Mouse (Mus musculus): ENCODE measurements around the gene Pdgfc. TPM values are rescaled to one million over a fixed set of nuclear protein-coding genes. Genes with fewer than 3 reads are reported as not detected.

Gene Pdgfc
- polyA plus RNA-seq, 2 experiments: 0.32 to 0.37 TPM

DNA sequence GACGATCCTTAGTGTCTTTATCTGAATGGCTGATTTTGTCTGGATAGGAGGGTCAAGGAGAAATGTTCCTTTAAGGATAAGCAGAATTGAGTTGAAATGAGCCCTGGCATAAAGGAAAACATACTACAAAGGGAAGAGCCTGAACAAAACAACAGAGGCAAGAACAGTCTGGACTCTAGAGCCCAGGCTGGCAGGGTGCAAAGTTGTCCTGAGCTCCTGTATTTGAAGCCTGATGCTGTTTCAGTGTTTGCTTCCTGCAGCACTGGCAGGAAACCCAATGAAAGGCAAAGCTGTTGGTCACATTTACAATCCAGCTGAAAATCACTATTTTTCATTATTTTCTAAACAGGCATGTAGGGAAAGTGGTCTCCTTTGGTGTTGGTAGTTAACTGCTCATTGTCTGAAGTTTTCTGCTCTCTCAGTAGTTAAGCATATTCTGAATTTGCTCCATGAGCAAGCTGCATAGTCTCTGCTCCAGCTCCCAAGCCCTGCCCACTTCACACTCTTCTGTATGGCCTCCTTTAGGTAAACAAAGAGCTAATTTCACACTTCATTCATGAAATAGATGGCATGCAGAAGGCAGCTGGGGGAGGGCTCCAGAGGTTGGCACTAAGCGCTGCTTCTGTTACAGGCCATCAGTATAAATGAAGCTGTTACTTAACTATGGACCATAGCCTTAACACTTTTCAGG, 8.6 kb downstream of the Pdgfc start:
- Histone ChIP-seq H3K36me3 (replicated peaks; ENCODE audit: control insufficient read depth, insufficient read depth, low read depth) (no peaks in the 10 kb centered on the region), H3K27me3 (ENCODE audit: control insufficient read depth, insufficient read depth, low read length) (no peaks in the 10 kb centered on the region), H3K4me3 (ENCODE audit: insufficient read depth in 1 of 2, low read depth in 2 of 2, low read length in 2 of 2) (no peak overlapping the region), H3K27ac (no peak overlapping the region), H3K9me3 (ENCODE audit: control insufficient read depth, low read length) (no peaks in the 10 kb centered on the region), H3K4me1 (replicated peaks; ENCODE audit: control insufficient read depth in 2 of 2, insufficient read depth in 2 of 2, low read length in 1 of 2) (no peaks in the 10 kb centered on the region), H3K4me2 (ENCODE audit: low read depth) (no peak overlapping the region), H3K9ac (replicated peaks) (no peak overlapping the region)
- TF ChIP-seq EP300 (IDR thresholded peaks at IDR 0.05; ENCODE audit: low read depth): no peak
- no peak for TF ChIP-seq CTCF (IDR thresholded peaks at IDR 0.05; ENCODE audit: low read depth)
- DNase-seq (ENCODE audit: low read depth in 3 of 3, low spot score in 3 of 3): no peak
- 72% methylated on average over 2 of the region's 2 CpGs for WGBS (ENCODE audit: insufficient replicate concordance)
- no peak for ATAC-seq (ENCODE audit: insufficient read depth)

DNA sequence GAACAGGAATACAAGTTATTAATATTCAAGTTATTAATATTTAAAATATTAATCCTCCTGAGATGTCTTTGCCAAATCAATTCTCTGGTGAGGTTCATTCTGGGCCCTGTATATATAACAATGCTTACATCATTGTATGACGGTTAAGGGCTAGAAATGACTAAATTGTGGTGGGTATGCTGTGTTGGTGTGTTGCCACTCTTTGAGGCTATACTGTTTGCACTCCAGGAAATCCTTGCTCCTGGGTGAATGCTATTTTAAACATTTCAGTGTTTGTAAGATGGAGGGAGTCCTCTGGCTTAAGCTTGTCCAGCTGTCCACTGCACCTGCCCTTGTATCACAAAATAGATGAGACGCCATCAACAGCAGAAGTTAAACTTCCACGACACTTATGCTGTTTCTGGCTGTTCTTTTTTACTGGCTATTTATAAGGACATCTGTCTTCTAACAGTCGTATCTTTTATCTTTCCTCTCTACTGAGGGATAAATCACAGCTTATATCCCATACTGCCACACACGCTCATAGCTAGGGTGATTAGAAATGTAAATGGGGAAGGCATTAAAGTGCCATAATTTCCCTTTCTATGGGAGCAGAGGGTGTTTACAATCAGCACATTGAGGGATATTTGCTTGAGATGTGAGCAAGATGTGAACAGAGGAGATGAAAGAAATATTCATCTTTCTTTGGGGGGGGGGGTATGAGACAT, 9.3 kb downstream of the Pdgfc start:
- H3K36me3 ChIP-seq (replicated peaks; ENCODE audit: control insufficient read depth, insufficient read depth, low read depth): no peaks in the 10 kb centered on the region
- no peak overlapping the region for H3K9ac ChIP-seq (replicated peaks)
- no peaks in the 10 kb centered on the region for H3K4me1 ChIP-seq (replicated peaks; ENCODE audit: control insufficient read depth in 2 of 2, insufficient read depth in 2 of 2, low read length in 1 of 2)
- no peak for DNase-seq (ENCODE audit: low read depth in 3 of 3, low spot score in 3 of 3)
- TF ChIP-seq EP300 (IDR thresholded peaks at IDR 0.05; ENCODE audit: low read depth): no peak
- no peak for TF ChIP-seq CTCF (IDR thresholded peaks at IDR 0.05; ENCODE audit: low read depth)
- H3K27ac ChIP-seq: no peak overlapping the region
- no peaks in the 10 kb centered on the region for H3K27me3 ChIP-seq (ENCODE audit: control insufficient read depth, insufficient read depth, low read length)
- 66% methylated on average over 5 of the region's 5 CpGs for WGBS (ENCODE audit: insufficient replicate concordance)
- H3K4me3 ChIP-seq (ENCODE audit: insufficient read depth in 1 of 2, low read depth in 2 of 2, low read length in 2 of 2): no peak overlapping the region
- no peak for ATAC-seq (ENCODE audit: insufficient read depth)
- no peak overlapping the region for H3K4me2 ChIP-seq (ENCODE audit: low read depth)
- no peaks in the 10 kb centered on the region for H3K9me3 ChIP-seq (ENCODE audit: control insufficient read depth, low read length)

DNA sequence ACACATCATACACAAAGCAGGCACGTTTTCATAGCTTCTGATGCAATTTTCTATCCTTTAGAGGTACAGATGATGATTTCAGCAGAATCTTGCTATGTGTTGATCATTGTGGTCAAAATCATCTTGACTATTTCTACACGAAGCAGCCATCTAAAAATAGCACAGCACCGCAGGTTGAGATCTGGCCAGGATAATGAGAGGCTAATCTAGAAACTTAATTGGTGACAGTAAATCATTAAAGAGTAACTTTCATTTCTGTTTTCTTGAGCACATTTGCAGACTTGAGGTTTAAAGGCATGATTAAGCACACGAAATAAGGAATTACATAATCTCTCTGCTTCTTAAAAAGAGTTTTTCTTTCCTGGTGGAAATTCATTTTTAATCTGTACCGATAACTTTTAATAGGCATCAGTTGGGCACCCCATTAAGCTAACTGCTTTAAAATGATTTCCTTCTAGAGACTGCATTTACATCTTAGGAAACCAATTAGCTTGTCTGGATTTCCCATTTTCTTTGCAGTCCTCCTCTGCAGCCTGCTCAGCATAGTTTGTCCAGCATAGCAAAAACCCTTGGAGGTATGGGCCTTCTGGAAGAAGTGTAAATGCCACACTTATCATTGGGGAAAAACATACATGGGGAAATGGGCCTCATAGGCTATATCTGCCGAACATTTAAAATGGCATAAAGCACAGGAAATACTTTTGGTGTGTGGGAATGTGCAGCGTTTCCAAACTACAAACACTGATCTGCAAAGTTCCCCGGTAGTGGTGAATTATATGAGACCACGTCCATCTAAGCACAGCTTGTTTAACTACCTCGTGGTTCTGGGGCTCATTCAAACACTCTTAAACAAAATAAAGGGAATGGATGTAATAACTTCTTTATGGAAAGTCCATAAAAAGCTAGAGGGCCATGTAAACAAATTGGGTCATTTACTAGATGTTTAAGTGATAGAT, 10.7 kb downstream of the Pdgfc start:
- Histone ChIP-seq H3K9ac (replicated peaks) (no peak overlapping the region), H3K27ac (no peak overlapping the region), H3K36me3 (replicated peaks; ENCODE audit: control insufficient read depth, insufficient read depth, low read depth) (no peaks in the 10 kb centered on the region), H3K9me3 (ENCODE audit: control insufficient read depth, low read length) (no peaks in the 10 kb centered on the region), H3K4me3 (ENCODE audit: insufficient read depth in 1 of 2, low read depth in 2 of 2, low read length in 2 of 2) (no peak overlapping the region), H3K4me1 (replicated peaks; ENCODE audit: control insufficient read depth in 2 of 2, insufficient read depth in 2 of 2, low read length in 1 of 2) (no peaks in the 10 kb centered on the region), H3K4me2 (ENCODE audit: low read depth) (no peak overlapping the region), H3K27me3 (ENCODE audit: control insufficient read depth, insufficient read depth, low read length) (no peaks in the 10 kb centered on the region)
- no peak for ATAC-seq (ENCODE audit: insufficient read depth)
- DNase-seq (ENCODE audit: low read depth in 3 of 3, low spot score in 3 of 3): no peak
- no peak for TF ChIP-seq CTCF (IDR thresholded peaks at IDR 0.05; ENCODE audit: low read depth)
- no peak for TF ChIP-seq EP300 (IDR thresholded peaks at IDR 0.05; ENCODE audit: low read depth)
- 44% methylated on average over 10 of the region's 10 CpGs for WGBS (ENCODE audit: insufficient replicate concordance)

DNA sequence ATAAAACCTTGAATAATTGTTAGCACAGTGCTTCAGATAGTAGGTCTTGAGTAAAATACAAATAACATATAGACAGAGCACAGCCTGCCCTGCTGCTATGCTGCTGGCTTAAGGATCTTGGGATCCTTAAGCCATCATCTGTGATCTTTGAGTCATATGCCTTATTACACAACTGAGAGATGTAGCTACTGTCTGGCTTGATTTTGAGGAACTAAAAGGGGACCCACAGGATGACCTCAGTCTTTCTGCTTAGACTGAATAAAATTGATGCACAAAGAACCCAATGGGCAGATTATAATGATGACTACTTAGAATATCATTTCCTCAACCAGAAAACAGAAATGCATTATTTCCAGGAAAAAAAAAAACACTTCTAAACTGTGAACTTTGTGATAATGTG, 15.3 kb downstream of the Pdgfc start:
- H3K4me1 ChIP-seq (replicated peaks; ENCODE audit: control insufficient read depth in 2 of 2, insufficient read depth in 2 of 2, low read length in 1 of 2): peaks cover 0 to 2% of the 10 kb centered on the region in 2 experiments; a peak in 1 of 4 replicates
- ATAC-seq (ENCODE audit: insufficient read depth): no peak
- H3K4me3 ChIP-seq (ENCODE audit: insufficient read depth in 1 of 2, low read depth in 2 of 2, low read length in 2 of 2): no peak overlapping the region
- no peaks in the 10 kb centered on the region for H3K9me3 ChIP-seq (ENCODE audit: control insufficient read depth, low read length)
- no peak overlapping the region for H3K4me2 ChIP-seq (ENCODE audit: low read depth)
- H3K27me3 ChIP-seq (ENCODE audit: control insufficient read depth, insufficient read depth, low read length): no peaks in the 10 kb centered on the region
- no peaks in the 10 kb centered on the region for H3K36me3 ChIP-seq (replicated peaks; ENCODE audit: control insufficient read depth, insufficient read depth, low read depth)
- TF ChIP-seq CTCF (IDR thresholded peaks at IDR 0.05; ENCODE audit: low read depth) (no peak), EP300 (IDR thresholded peaks at IDR 0.05; ENCODE audit: low read depth) (no peak)
- H3K9ac ChIP-seq (replicated peaks): no peak overlapping the region
- DNase-seq (ENCODE audit: low read depth in 3 of 3, low spot score in 3 of 3): peak in 1 of 3 experiments; percentile 4
- H3K27ac ChIP-seq: no peak overlapping the region

Data from liver, embryonic 14.5 days (tissue).